Mouse (Mus musculus) heart, adult 2 months (tissue): ENCODE data around the gene Lca5.

Source experiments
- EP300 ChIP-seq: fragments of 200-500 bp; IDR thresholded peaks from 2 replicates; pipeline ENCODE4 v1.6.1; 2011; ENCODE audit warnings: low read depth, low read length, control low read depth; ENCODE audit not compliant: insufficient read depth
- POLR2A ChIP-seq: fragments of 200-500 bp; IDR thresholded peaks from 2 replicates; pipeline ENCODE4 v1.6.1; 2011; ENCODE audit warnings: mild to moderate bottlenecking, low read depth, low read length, control low read depth; ENCODE audit not compliant: insufficient read depth

GRCm38 (mm10) chr9:83379661-83380060 is 61.3 kb downstream of the Lca5 start:
- TF ChIP-seq EP300 (no peak), POLR2A (no peak)
